ENCODE assay signal across 8 mouse cellular contexts in the genomic region with DNA sequence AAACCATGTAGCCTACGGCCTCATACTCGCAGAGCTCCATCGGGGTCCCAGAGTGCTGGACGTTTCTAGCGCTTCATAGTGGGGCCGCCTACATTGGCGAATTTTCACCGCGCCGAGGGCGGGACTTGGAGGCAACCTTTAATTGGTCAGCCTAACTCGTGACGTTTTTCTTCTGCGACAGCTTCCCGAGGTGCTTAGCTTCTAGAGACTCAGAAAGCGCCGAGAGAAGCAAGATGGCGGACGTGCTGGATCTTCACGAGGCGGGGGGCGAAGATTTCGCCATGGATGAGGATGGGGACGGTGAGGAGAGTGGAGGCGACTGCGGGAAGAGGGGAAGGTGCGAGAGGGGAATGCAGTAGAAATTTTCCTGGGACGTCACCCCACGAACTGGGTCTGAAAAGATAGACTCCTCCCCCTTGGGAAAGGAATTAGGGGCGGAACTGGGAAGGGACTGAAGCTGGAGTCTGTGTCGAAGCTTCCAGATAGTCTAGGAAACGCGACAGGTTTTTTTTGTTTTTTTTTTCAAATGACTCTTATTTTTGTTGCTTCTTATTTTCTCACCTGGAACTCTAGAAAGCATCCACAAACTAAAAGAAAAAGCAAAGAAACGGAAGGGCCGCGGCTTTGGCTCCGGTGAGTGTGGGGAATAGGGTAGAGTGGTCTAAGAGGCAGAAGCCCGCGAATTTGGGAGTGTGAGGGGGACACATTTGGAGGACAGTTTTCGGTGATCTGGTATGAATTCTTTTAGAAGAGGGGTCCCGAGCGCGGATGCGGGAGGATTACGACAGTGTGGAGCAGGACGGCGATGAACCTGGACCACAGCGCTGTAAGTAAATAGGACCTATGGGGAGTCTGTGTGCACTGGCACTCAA. TPM values are rescaled to one million over a fixed set of nuclear protein-coding genes. Genes with fewer than 3 reads are reported as not detected.
DNase-seq lines count a peak whose midpoint lies in the region; ATAC-seq and TF ChIP-seq lines count a peak whose summit lies in the region.

Gene Rbm8a (plus strand): TSS at position 205 of the 872 bp plus-strand sequence.

- TF ChIP-seq POLR2A in testis, adult 2 months (IDR thresholded peaks at IDR 0.05; ENCODE audit: control insufficient read depth, low read depth, low read length), result peak; percentile 86

- peaks cover 56% of the 10 kb centered on the region for H3K36me3 ChIP-seq in E14TG2a.4 (ENCODE audit: insufficient read depth, low read length)
- H3K36me3 ChIP-seq in forebrain, embryonic 12.5 days (replicated peaks), result peaks cover 48% of the 10 kb centered on the region
- H3K36me3 ChIP-seq in heart, postnatal 0 days (replicated peaks; ENCODE audit: control insufficient read depth, insufficient read depth, low read length), result peaks cover 31% of the 10 kb centered on the region
- peaks cover 9% of the 10 kb centered on the region for H3K36me3 ChIP-seq in liver, embryonic 16.5 days (ENCODE audit: control insufficient read depth, insufficient read depth)
- H3K36me3 ChIP-seq in neural tube, embryonic 13.5 days, result peaks cover 47% of the 10 kb centered on the region
- no peaks in the 10 kb centered on the region; the same call in 1 of the 2 replicates for H3K36me3 ChIP-seq in testis, adult 2 months (ENCODE audit: control insufficient read depth, insufficient read depth, low read length)

- H3K9me3 ChIP-seq in E14TG2a.4 (ENCODE audit: low read length), result no peaks in the 10 kb centered on the region
- no peaks in the 10 kb centered on the region for H3K9me3 ChIP-seq in forebrain, embryonic 12.5 days
- H3K9me3 ChIP-seq in heart, postnatal 0 days (replicated peaks; ENCODE audit: control insufficient read depth, low read length), result no peaks in the 10 kb centered on the region
- no peaks in the 10 kb centered on the region for H3K9me3 ChIP-seq in liver, embryonic 16.5 days (replicated peaks; ENCODE audit: control insufficient read depth, low read length)
- H3K9me3 ChIP-seq in neural tube, embryonic 13.5 days, result no peaks in the 10 kb centered on the region

- TF ChIP-seq CTCF in E14TG2a.4 (conservative IDR thresholded peaks at IDR 0.05; ENCODE audit: low read length), result no peak
- no peak for TF ChIP-seq CTCF in heart, postnatal 0 days (IDR thresholded peaks at IDR 0.05; ENCODE audit: low read depth)
- TF ChIP-seq CTCF in testis, adult 2 months (IDR thresholded peaks at IDR 0.05; ENCODE audit: control insufficient read depth, insufficient read depth, insufficient replicate concordance, low read depth, low read length), result no peak

- peak within 1 kb of the TSS; percentile 70 for H3K9ac ChIP-seq in forebrain, embryonic 12.5 days
- H3K9ac ChIP-seq in heart, postnatal 0 days (replicated peaks; ENCODE audit: low read depth, low read length), result peak within 1 kb of the TSS; percentile 80
- H3K9ac ChIP-seq in liver, embryonic 16.5 days (ENCODE audit: low read depth, low read length), result peak within 1 kb of the TSS; percentile 84
- H3K9ac ChIP-seq in neural tube, embryonic 13.5 days, result peak within 1 kb of the TSS; percentile 81

- no peaks in the 10 kb centered on the region for H3K27me3 ChIP-seq in E14TG2a.4 (ENCODE audit: insufficient read depth, low read length)
- H3K27me3 ChIP-seq in forebrain, embryonic 12.5 days, result no peaks in the 10 kb centered on the region
- H3K27me3 ChIP-seq in heart, postnatal 0 days (ENCODE audit: control insufficient read depth, insufficient read depth, low read length), result no peaks in the 10 kb centered on the region
- no peaks in the 10 kb centered on the region for H3K27me3 ChIP-seq in liver, embryonic 16.5 days (ENCODE audit: control insufficient read depth, insufficient read depth, low read depth, low read length)
- H3K27me3 ChIP-seq in neural tube, embryonic 13.5 days, result no peaks in the 10 kb centered on the region
- no peaks in the 10 kb centered on the region for H3K27me3 ChIP-seq in testis, adult 2 months (ENCODE audit: control insufficient read depth, insufficient read depth, low read length)

- 1% methylated on average over 48 of the region's 48 CpGs for WGBS in forebrain, embryonic 12.5 days
- under 1% methylated on average over 48 of the region's 48 CpGs for WGBS in heart, postnatal 0 days
- under 1% methylated on average over 48 of the region's 48 CpGs for WGBS in liver, embryonic 16.5 days (ENCODE audit: insufficient replicate concordance)
- 1% methylated on average over 48 of the region's 48 CpGs for WGBS in neural tube, embryonic 13.5 days

- H3K27ac ChIP-seq in forebrain, embryonic 12.5 days, result peak within 1 kb of the TSS; percentile 54
- peak within 1 kb of the TSS; percentile 77 for H3K27ac ChIP-seq in heart, postnatal 0 days (ENCODE audit: low read depth)
- H3K27ac ChIP-seq in liver, embryonic 16.5 days (ENCODE audit: low read length), result peak within 1 kb of the TSS; percentile 77
- peak within 1 kb of the TSS; percentile 67 for H3K27ac ChIP-seq in neural tube, embryonic 13.5 days (replicated peaks)
- peak within 1 kb of the TSS; percentile 95 for H3K27ac ChIP-seq in testis, adult 2 months (ENCODE audit: control insufficient read depth, insufficient read depth, low read depth, low read length)

- ATAC-seq in forebrain, embryonic 12.5 days (ENCODE audit: low FRiP score), result peak; percentile 95
- peak; percentile 97 for ATAC-seq in heart, postnatal 0 days (ENCODE audit: insufficient read depth, low read depth)
- ATAC-seq in liver, embryonic 16.5 days (ENCODE audit: low read depth), result peak; percentile 96
- peak; percentile 91 for ATAC-seq in neural tube, embryonic 13.5 days (ENCODE audit: low read depth)

- H3K4me1 ChIP-seq in E14TG2a.4 (replicated peaks; ENCODE audit: low read depth, low read length), result peaks cover 64% of the 10 kb centered on the region
- H3K4me1 ChIP-seq in forebrain, embryonic 12.5 days, result peaks cover 20% of the 10 kb centered on the region
- H3K4me1 ChIP-seq in heart, postnatal 0 days (ENCODE audit: control insufficient read depth, insufficient read depth), result peaks cover 16% of the 10 kb centered on the region
- peaks cover 22% of the 10 kb centered on the region for H3K4me1 ChIP-seq in liver, embryonic 16.5 days (ENCODE audit: control insufficient read depth, low read depth, low read length)
- H3K4me1 ChIP-seq in neural tube, embryonic 13.5 days (replicated peaks), result peaks cover 28% of the 10 kb centered on the region
- peaks cover 5% of the 10 kb centered on the region; the same call in 1 of the 2 replicates for H3K4me1 ChIP-seq in testis, adult 2 months (ENCODE audit: control insufficient read depth, insufficient read depth, low read length)

- 0 out of 2 replicates have a peak, but pooled peaks have one; percentile 34 for TF ChIP-seq EP300 in heart, postnatal 0 days (IDR thresholded peaks at IDR 0.05; ENCODE audit: low read depth)

- H3K4me2 ChIP-seq in forebrain, embryonic 12.5 days, result peak within 1 kb of the TSS; percentile 80
- peak within 1 kb of the TSS; percentile 97 for H3K4me2 ChIP-seq in heart, postnatal 0 days (ENCODE audit: low read depth, low read length)
- peak within 1 kb of the TSS; percentile 84 for H3K4me2 ChIP-seq in liver, embryonic 16.5 days (ENCODE audit: low read depth, low read length)
- H3K4me2 ChIP-seq in neural tube, embryonic 13.5 days, result peak within 1 kb of the TSS; percentile 87

- peak; percentile 99 for DNase-seq in c-Kit-positive CD71-positive TER-119-positive erythroid progenitor cells, embryonic 14.5 days (ENCODE audit: low spot score)
- DNase-seq in heart, postnatal 0 days (ENCODE audit: low spot score), result peak; percentile 97
- DNase-seq in kidney, postnatal 4 days, result peak; percentile 96 to 97

- H3K4me3 ChIP-seq in E14TG2a.4 (replicated peaks; ENCODE audit: low read length), result peak within 1 kb of the TSS; percentile 89
- peak within 1 kb of the TSS; percentile 61 for H3K4me3 ChIP-seq in forebrain, embryonic 12.5 days (replicated peaks)
- peak within 1 kb of the TSS; percentile 82 for H3K4me3 ChIP-seq in heart, postnatal 0 days (ENCODE audit: low read depth, low read length)
- H3K4me3 ChIP-seq in liver, embryonic 16.5 days (ENCODE audit: low read depth, low read length), result peak within 1 kb of the TSS; percentile 93
- peak within 1 kb of the TSS; percentile 70 for H3K4me3 ChIP-seq in neural tube, embryonic 13.5 days
- peak within 1 kb of the TSS; percentile 99 for H3K4me3 ChIP-seq in testis, adult 2 months (ENCODE audit: control insufficient read depth, low read depth, low read length)

RNA-seq across cellular contexts. Expression of gene Rbm8a, which starts in this region (rescaled TPM):
- polyA plus RNA-seq in forebrain, embryonic 12.5 days (2016; fragmentation: Nextera tagmentation; extraction: Ambion mirVana), result 164 and 181 TPM in 2 replicates
- total RNA-seq in heart, postnatal 0 days (2014; rRNA removed; ENCODE audit: low replicate concordance), result 7.5 and 9.2 TPM in 2 replicates
- 64.7 and 65.4 TPM in 2 replicates for polyA plus RNA-seq in heart, postnatal 0 days (2015; fragmentation: Nextera tagmentation; extraction: Ambion mirVana)
- polyA plus RNA-seq in liver, embryonic 16.5 days (2015; fragmentation: Nextera tagmentation; extraction: Ambion mirVana), result 48.1 and 48.4 TPM in 2 replicates
- 113 and 118 TPM in 2 replicates for polyA plus RNA-seq in neural tube, embryonic 13.5 days (2015; fragmentation: Nextera tagmentation; extraction: Ambion mirVana)
- 8.0 and 8.7 TPM in 2 replicates for polyA plus RNA-seq in testis, adult 2 months (2012; rRNA removed)

Comparison
In these comparisons a context has a peak if more than half of its experiments do, and no peak if none do; other contexts are left out.
1. Peak in every context shown above with its lines: DNase-seq, ATAC-seq, H3K4me3 ChIP-seq and H3K27ac ChIP-seq.